10 mouse cellular contexts compared by ENCODE assay signal in the genomic region with DNA sequence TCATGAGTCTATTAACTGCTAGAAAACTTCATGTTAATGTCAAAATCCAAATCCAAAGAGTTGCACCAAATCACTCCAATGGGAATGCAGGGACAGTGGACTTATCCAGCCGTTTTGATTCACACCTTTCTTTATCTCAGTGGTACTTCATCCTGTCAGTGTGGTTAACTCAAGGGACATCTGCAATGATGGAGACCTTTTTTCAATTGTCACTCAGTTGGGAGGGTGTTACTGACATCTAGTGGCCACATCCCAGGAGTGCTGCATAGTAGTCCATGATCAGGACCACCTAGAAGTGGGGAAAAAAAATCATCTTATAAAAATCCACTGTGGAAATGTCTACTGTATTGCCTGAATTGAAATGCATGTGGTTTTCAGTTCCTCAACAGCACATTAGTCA.
A peak's percentile ranks its signal among the peaks of the same experiment; 100 is the strongest.
DNase-seq lines count a peak whose midpoint lies in the region; ATAC-seq and TF ChIP-seq lines count a peak whose summit lies in the region.
"Had no signal": no experiment of that assay in that cellular context is flagged by ENCODE, and none has a peak within 500 bp of the region (broad histone marks: within the 10 kb centered on the region; RNA-seq: fewer than 3 reads in every experiment).

No protein-coding gene starts in this region.

- no peaks in the 10 kb centered on the region for H3K9me3 ChIP-seq in kidney, embryonic 16.5 days (ENCODE audit: low read length)
- H3K9me3 ChIP-seq in kidney, embryonic 14.5 days (ENCODE audit: control insufficient read depth, low read length), result no peaks in the 10 kb centered on the region
- no peaks in the 10 kb centered on the region for H3K9me3 ChIP-seq in hindbrain, embryonic 12.5 days (replicated peaks)
- H3K9me3 ChIP-seq in neural tube, embryonic 11.5 days (ENCODE audit: control insufficient read depth, low read length), result no peaks in the 10 kb centered on the region
- no peaks in the 10 kb centered on the region for H3K9me3 ChIP-seq in liver, postnatal 0 days (ENCODE audit: low read length)
- H3K9me3 ChIP-seq: hindbrain, embryonic 15.5 days had no signal

- TF ChIP-seq EP300 in liver, postnatal 0 days (IDR thresholded peaks at IDR 0.05; ENCODE audit: low read depth), result no peak

- peak; percentile 65; the same call in 1 of the 2 replicates for ATAC-seq in kidney, embryonic 16.5 days (ENCODE audit: low FRiP score, low TSS enrichment)
- ATAC-seq in kidney, embryonic 14.5 days (ENCODE audit: low FRiP score, low TSS enrichment), result no peak
- ATAC-seq in hindbrain, embryonic 12.5 days (ENCODE audit: low FRiP score), result peak; percentile 80
- ATAC-seq in neural tube, embryonic 11.5 days (ENCODE audit: insufficient read depth, low FRiP score, low TSS enrichment), result peak; percentile 84
- ATAC-seq in liver, postnatal 0 days, result no peak

- no peaks in the 10 kb centered on the region for H3K27me3 ChIP-seq in kidney, embryonic 16.5 days (ENCODE audit: insufficient read depth, low read length)
- H3K27me3 ChIP-seq in kidney, embryonic 14.5 days (ENCODE audit: control insufficient read depth, insufficient read depth, low read length), result no peaks in the 10 kb centered on the region
- no peaks in the 10 kb centered on the region for H3K27me3 ChIP-seq in hindbrain, embryonic 12.5 days
- H3K27me3 ChIP-seq in neural tube, embryonic 11.5 days (ENCODE audit: control insufficient read depth, insufficient read depth, low read length), result no peaks in the 10 kb centered on the region
- no peaks in the 10 kb centered on the region for H3K27me3 ChIP-seq in liver, postnatal 0 days (ENCODE audit: insufficient read depth, low read length)
- H3K27me3 ChIP-seq: hindbrain, embryonic 15.5 days had no signal

- 13% methylated on average over 1 of the region's 1 CpGs for WGBS in kidney, embryonic 16.5 days
- WGBS in kidney, embryonic 14.5 days, result 40% methylated on average over 1 of the region's 1 CpGs
- WGBS in hindbrain, embryonic 12.5 days, result 23% methylated on average over 1 of the region's 1 CpGs
- 29% methylated on average over 1 of the region's 1 CpGs for WGBS in neural tube, embryonic 11.5 days
- WGBS in liver, postnatal 0 days (ENCODE audit: insufficient replicate concordance), result 24% methylated on average over 1 of the region's 1 CpGs
- WGBS in lung, adult 2 months, result 19% methylated on average over 1 of the region's 1 CpGs

- no peaks in the 10 kb centered on the region for H3K4me1 ChIP-seq in kidney, embryonic 16.5 days (ENCODE audit: insufficient read depth, low read length)
- H3K4me1 ChIP-seq in kidney, embryonic 14.5 days (ENCODE audit: control insufficient read depth, insufficient read depth, low read length), result no peaks in the 10 kb centered on the region
- H3K4me1 ChIP-seq in hindbrain, embryonic 12.5 days, result no peaks in the 10 kb centered on the region
- H3K4me1 ChIP-seq in neural tube, embryonic 11.5 days (ENCODE audit: control insufficient read depth, insufficient read depth, low read length), result no peaks in the 10 kb centered on the region
- no peaks in the 10 kb centered on the region for H3K4me1 ChIP-seq in liver, postnatal 0 days (ENCODE audit: insufficient read depth)
- H3K4me1 ChIP-seq in lung, adult 2 months (ENCODE audit: control insufficient read depth, insufficient read depth, low read length), result no peaks in the 10 kb centered on the region
- H3K4me1 ChIP-seq: hindbrain, embryonic 15.5 days had no signal

- H3K4me3 ChIP-seq in kidney, embryonic 16.5 days (ENCODE audit: low read length), result no peak overlapping the region
- no peak overlapping the region for H3K4me3 ChIP-seq in kidney, embryonic 14.5 days (ENCODE audit: low read length)
- H3K4me3 ChIP-seq in hindbrain, embryonic 12.5 days, result no peak overlapping the region
- no peak overlapping the region for H3K4me3 ChIP-seq in neural tube, embryonic 11.5 days (ENCODE audit: low read depth, low read length)
- no peak overlapping the region for H3K4me3 ChIP-seq in liver, postnatal 0 days (ENCODE audit: low read depth, low read length)
- H3K4me3 ChIP-seq in lung, adult 2 months (replicated peaks; ENCODE audit: extremely low read depth, low read depth, low read length), result no peak overlapping the region
- H3K4me3 ChIP-seq: hindbrain, embryonic 15.5 days; myocyte had no signal

- no peak overlapping the region for H3K4me2 ChIP-seq in kidney, embryonic 16.5 days (replicated peaks; ENCODE audit: low read depth, low read length)
- H3K4me2 ChIP-seq in kidney, embryonic 14.5 days (replicated peaks; ENCODE audit: low read depth, low read length), result no peak overlapping the region
- no peak overlapping the region for H3K4me2 ChIP-seq in hindbrain, embryonic 12.5 days (replicated peaks)
- H3K4me2 ChIP-seq in neural tube, embryonic 11.5 days (ENCODE audit: low read depth), result no peak overlapping the region
- H3K4me2 ChIP-seq in liver, postnatal 0 days (ENCODE audit: low read depth, low read length), result no peak overlapping the region
- H3K4me2 ChIP-seq: hindbrain, embryonic 15.5 days had no signal

- no peak overlapping the region for H3K9ac ChIP-seq in kidney, embryonic 16.5 days (replicated peaks; ENCODE audit: low read length)
- no peak overlapping the region for H3K9ac ChIP-seq in kidney, embryonic 14.5 days (ENCODE audit: low read depth, low read length)
- H3K9ac ChIP-seq in hindbrain, embryonic 12.5 days, result no peak overlapping the region
- no peak overlapping the region for H3K9ac ChIP-seq in neural tube, embryonic 11.5 days (ENCODE audit: low read length)
- no peak overlapping the region for H3K9ac ChIP-seq in liver, postnatal 0 days (replicated peaks)
- H3K9ac ChIP-seq: hindbrain, embryonic 15.5 days had no signal

- H3K27ac ChIP-seq in kidney, embryonic 16.5 days (ENCODE audit: low read length), result no peak overlapping the region
- H3K27ac ChIP-seq in kidney, embryonic 14.5 days (ENCODE audit: low read depth, low read length), result no peak overlapping the region
- H3K27ac ChIP-seq in hindbrain, embryonic 12.5 days, result no peak overlapping the region
- H3K27ac ChIP-seq in neural tube, embryonic 11.5 days (ENCODE audit: low read depth, low read length), result no peak overlapping the region
- H3K27ac ChIP-seq in liver, postnatal 0 days (ENCODE audit: low read depth), result no peak overlapping the region
- H3K27ac ChIP-seq: hindbrain, embryonic 15.5 days had no signal

- TF ChIP-seq CTCF in liver, postnatal 0 days (IDR thresholded peaks at IDR 0.05; ENCODE audit: low read depth), result no peak
- TF ChIP-seq CTCF in lung, adult 2 months (IDR thresholded peaks at IDR 0.05; ENCODE audit: insufficient read depth, low read length), result no peak

- H3K36me3 ChIP-seq in kidney, embryonic 16.5 days (ENCODE audit: insufficient read depth, low read length), result no peaks in the 10 kb centered on the region
- H3K36me3 ChIP-seq in kidney, embryonic 14.5 days (ENCODE audit: control insufficient read depth, insufficient read depth, low read length), result no peaks in the 10 kb centered on the region
- no peaks in the 10 kb centered on the region for H3K36me3 ChIP-seq in hindbrain, embryonic 12.5 days
- H3K36me3 ChIP-seq in neural tube, embryonic 11.5 days (ENCODE audit: control insufficient read depth, insufficient read depth, low read length), result no peaks in the 10 kb centered on the region
- no peaks in the 10 kb centered on the region for H3K36me3 ChIP-seq in liver, postnatal 0 days (replicated peaks; ENCODE audit: insufficient read depth, low read length)
- H3K36me3 ChIP-seq: hindbrain, embryonic 15.5 days had no signal

- TF ChIP-seq POLR2A in lung, adult 2 months (IDR thresholded peaks at IDR 0.05; ENCODE audit: borderline replicate concordance, extremely low read depth, low read depth, low read length), result no peak

- peak; percentile 33 for DNase-seq in ZHBTc4 (ENCODE audit: low read depth, low spot score)
- DNase-seq in neural tube, embryonic 11.5 days (ENCODE audit: low spot score), result peak; percentile 38
- no peak for DNase-seq in liver, postnatal 0 days
- no peak for DNase-seq in lung, adult 2 months
- no peak for DNase-seq in ovary, adult 18-20 months (ENCODE audit: low spot score)

Comparison
In these comparisons a context has a peak if more than half of its experiments do, and no peak if none do; other contexts are left out.
1. ATAC-seq: peak in kidney, embryonic 16.5 days (single experiment), hindbrain, embryonic 12.5 days (single experiment) and neural tube, embryonic 11.5 days (single experiment); none in kidney, embryonic 14.5 days (single experiment) and liver, postnatal 0 days (single experiment).
2. DNase-seq: peak in ZHBTc4 (single experiment) and neural tube, embryonic 11.5 days (single experiment); none in liver, postnatal 0 days (single experiment), lung, adult 2 months (single experiment) and ovary, adult 18-20 months (single experiment).